Mouse (Mus musculus): ENCODE measurements around the gene Gm16253.
"Not testable (repeated sequence)": the region's sequence is repeated elsewhere in the genome, so short reads cannot be mapped to it uniquely, and the experiment has no call there.

DNA sequence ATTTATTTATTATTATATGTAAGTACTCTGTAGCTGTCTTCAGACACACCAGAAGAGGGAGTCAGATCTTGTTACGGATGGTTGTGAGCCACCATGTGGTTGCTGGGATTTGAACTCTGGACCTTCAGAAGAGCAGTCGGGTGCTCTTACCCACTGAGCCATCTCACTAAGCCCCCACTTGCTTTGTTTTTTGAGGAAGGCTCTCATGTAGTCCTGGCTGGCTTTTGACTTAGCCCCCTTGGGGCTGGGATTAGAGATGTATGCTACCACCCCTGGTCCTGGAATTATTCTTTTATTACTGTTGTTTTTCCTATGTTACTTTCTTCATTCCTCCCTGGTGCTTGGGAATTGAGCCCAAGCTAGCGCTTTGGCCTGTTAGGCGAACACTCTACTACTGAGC, 29.2 kb downstream of the Gm16253 start:
- not testable (repeated sequence) for TF ChIP-seq CTCF (IDR thresholded peaks at IDR 0.05); POLR2A (IDR thresholded peaks at IDR 0.05; ENCODE audit: insufficient read depth, low read depth, low read length); EP300 (IDR thresholded peaks at IDR 0.05; ENCODE audit: insufficient read depth, low read depth, low read length)
